21 mouse cellular contexts compared by ENCODE assay signal in genomic region chr9:108117143-108117542, GRCm38 (mm10). TPM values are rescaled to one million over a fixed set of nuclear protein-coding genes. Genes with fewer than 3 reads are reported as not detected.
DNase-seq lines count a peak whose midpoint lies in the region; ATAC-seq and TF ChIP-seq lines count a peak whose summit lies in the region.
"Had no signal": no experiment of that assay in that cellular context is flagged by ENCODE, and none has a peak within 500 bp of the region (broad histone marks: within the 10 kb centered on the region; RNA-seq: fewer than 3 reads in every experiment).

No protein-coding gene starts in this region.

- ATAC-seq in forebrain, embryonic 11.5 days (replicated peaks; ENCODE audit: low FRiP score), result no peak
- ATAC-seq in stomach, postnatal 0 days (ENCODE audit: low FRiP score, low TSS enrichment), result no peak
- ATAC-seq: CD4-positive, CD25-positive, alpha-beta regulatory T cell, adult 4 months; forebrain, embryonic 13.5 days had no signal

- peaks cover 6% of the 10 kb centered on the region; the same call in 1 of the 2 replicates for H3K9me3 ChIP-seq in forebrain, embryonic 10.5 days
- H3K9me3 ChIP-seq in forebrain, embryonic 11.5 days (ENCODE audit: control insufficient read depth, low read length), result no peaks in the 10 kb centered on the region
- no peaks in the 10 kb centered on the region for H3K9me3 ChIP-seq in limb, embryonic 10.5 days (replicated peaks)
- H3K9me3 ChIP-seq in stomach, postnatal 0 days (ENCODE audit: control insufficient read depth, low read length), result no peaks in the 10 kb centered on the region
- H3K9me3 ChIP-seq: forebrain, embryonic 13.5 days; G1E; megakaryocyte, embryonic 14.5 days had no signal

- 63% methylated on average over 4 of the region's 4 CpGs for WGBS in forebrain, embryonic 10.5 days
- WGBS in forebrain, embryonic 11.5 days, result 65% methylated on average over 4 of the region's 4 CpGs
- WGBS in limb, embryonic 10.5 days, result 70% methylated on average over 4 of the region's 4 CpGs
- 57% methylated on average over 4 of the region's 4 CpGs for WGBS in stomach, postnatal 0 days

- no peak overlapping the region for H3K9ac ChIP-seq in forebrain, embryonic 11.5 days (ENCODE audit: low read length)
- no peak overlapping the region for H3K9ac ChIP-seq in stomach, postnatal 0 days (ENCODE audit: low read length)
- H3K9ac ChIP-seq: forebrain, embryonic 13.5 days had no signal

- H3K27me3 ChIP-seq in forebrain, embryonic 10.5 days (ENCODE audit: poor library complexity, severe bottlenecking), result peaks cover 48% of the 10 kb centered on the region
- H3K27me3 ChIP-seq in forebrain, embryonic 11.5 days (ENCODE audit: control insufficient read depth, insufficient read depth, low read length), result no peaks in the 10 kb centered on the region
- H3K27me3 ChIP-seq in limb, embryonic 10.5 days (ENCODE audit: low read depth, poor library complexity, severe bottlenecking), result peaks cover 48% of the 10 kb centered on the region
- H3K27me3 ChIP-seq in stomach, postnatal 0 days (ENCODE audit: control insufficient read depth, insufficient read depth, low read length), result no peaks in the 10 kb centered on the region
- H3K27me3 ChIP-seq: forebrain, embryonic 13.5 days had no signal

- intact Hi-C loops in left cerebral cortex, adult 2 months (cut with DNase I), result no loop called here

- TF ChIP-seq EP300 in stomach, postnatal 0 days (optimal IDR thresholded peaks at IDR 0.05), result no peak

- H3K27ac ChIP-seq in forebrain, embryonic 10.5 days, result peak overlapping the region; percentile 45; the same call in 1 of the 2 replicates
- H3K27ac ChIP-seq in forebrain, embryonic 11.5 days (ENCODE audit: low read depth, low read length), result no peak overlapping the region
- H3K27ac ChIP-seq in left cerebral cortex, adult 2 months, result peak overlapping the region; percentile 61
- peak overlapping the region; percentile 51; the same call in 1 of the 2 replicates for H3K27ac ChIP-seq in limb, embryonic 10.5 days
- H3K27ac ChIP-seq in stomach, postnatal 0 days (replicated peaks), result no peak overlapping the region
- H3K27ac ChIP-seq: forebrain, embryonic 13.5 days had no signal

- TF ChIP-seq CTCF in left cerebral cortex, adult 2 months (IDR thresholded peaks at IDR 0.05), result no peak
- TF ChIP-seq CTCF in stomach, postnatal 0 days (IDR thresholded peaks at IDR 0.05; ENCODE audit: low read depth), result no peak

- DNase-seq in forebrain, embryonic 10.5 days (ENCODE audit: extremely low spot score, low spot score), result no peak
- DNase-seq in forebrain, embryonic 11.5 days (ENCODE audit: low spot score), result no peak
- DNase-seq in left cerebral cortex, adult 2 months (ENCODE audit: extremely low spot score in 1 of 2, low spot score in 2 of 2), result no peak
- no peak for DNase-seq in left cerebral cortex, adult 11 months (ENCODE audit: low spot score)
- DNase-seq in adrenal gland, postnatal 14 days, result peak; percentile 83
- DNase-seq in limb, embryonic 10.5 days (ENCODE audit: low spot score), result no peak
- DNase-seq in stomach, postnatal 0 days (ENCODE audit: low spot score), result no peak
- DNase-seq in left cerebral cortex, adult 18-20 months (ENCODE audit: low spot score in 2 of 2), result no peak
- DNase-seq: cerebellum, adult 2 months; kidney, adult 11 months; kidney, postnatal 10 days; thymus, postnatal 36 days had no signal

- H3K4me1 ChIP-seq in forebrain, embryonic 10.5 days, result peaks cover 17% of the 10 kb centered on the region
- H3K4me1 ChIP-seq in forebrain, embryonic 11.5 days (replicated peaks; ENCODE audit: control insufficient read depth, insufficient read depth, low read length), result no peaks in the 10 kb centered on the region
- H3K4me1 ChIP-seq in limb, embryonic 10.5 days, result peaks cover 15% of the 10 kb centered on the region
- H3K4me1 ChIP-seq in stomach, postnatal 0 days (replicated peaks; ENCODE audit: control insufficient read depth, insufficient read depth), result peaks cover 3% of the 10 kb centered on the region; the same call in 1 of the 2 replicates
- H3K4me1 ChIP-seq: forebrain, embryonic 13.5 days had no signal

- peaks cover 30% of the 10 kb centered on the region for H3K36me3 ChIP-seq in forebrain, embryonic 10.5 days (replicated peaks)
- H3K36me3 ChIP-seq in forebrain, embryonic 11.5 days (ENCODE audit: control insufficient read depth, insufficient read depth, low read length), result no peaks in the 10 kb centered on the region; the same call in 1 of the 2 replicates
- H3K36me3 ChIP-seq in limb, embryonic 10.5 days, result no peaks in the 10 kb centered on the region
- no peaks in the 10 kb centered on the region for H3K36me3 ChIP-seq in stomach, postnatal 0 days (ENCODE audit: control insufficient read depth, insufficient read depth, low read length)

- H3K4me2 ChIP-seq in forebrain, embryonic 11.5 days (ENCODE audit: low read depth, low read length, severe bottlenecking), result no peak overlapping the region
- no peak overlapping the region for H3K4me2 ChIP-seq in stomach, postnatal 0 days (replicated peaks; ENCODE audit: low read depth)
- H3K4me2 ChIP-seq: forebrain, embryonic 13.5 days had no signal

- H3K4me3 ChIP-seq in forebrain, embryonic 10.5 days, result no peak overlapping the region
- H3K4me3 ChIP-seq in forebrain, embryonic 11.5 days (ENCODE audit: low read depth, low read length), result no peak overlapping the region
- H3K4me3 ChIP-seq in left cerebral cortex, adult 2 months, result no peak overlapping the region
- H3K4me3 ChIP-seq in limb, embryonic 10.5 days, result no peak overlapping the region
- no peak overlapping the region for H3K4me3 ChIP-seq in stomach, postnatal 0 days (ENCODE audit: low read depth, low read length)
- H3K4me3 ChIP-seq: forebrain, embryonic 13.5 days; megakaryocyte, embryonic 14.5 days had no signal

RNA-seq across cellular contexts. Expression of gene Apeh, which starts 22.7 kb away (rescaled TPM):
- polyA plus RNA-seq in forebrain, embryonic 10.5 days (2016; fragmentation: Nextera tagmentation; extraction: Ambion mirVana), result 74.1 and 79.4 TPM in 2 replicates
- polyA plus RNA-seq in forebrain, embryonic 11.5 days (2014; fragmentation: Nextera tagmentation; extraction: Ambion mirVana), result 53.3 and 61.5 TPM in 2 replicates
- total RNA-seq in left cerebral cortex, adult 2 months (2021), result 10 to 100 TPM; 31.0 to 31.8 TPM
- total RNA-seq in adrenal gland, postnatal 14 days (2021), result 76.2 and 76.5 TPM in 2 replicates
- 70.8 and 76.2 TPM in 2 replicates for polyA plus RNA-seq in limb, embryonic 10.5 days (2016; fragmentation: Nextera tagmentation; extraction: Ambion mirVana)
- polyA plus RNA-seq in stomach, postnatal 0 days (2015; fragmentation: Nextera tagmentation; extraction: Ambion mirVana), result 35.4 and 38.4 TPM in 2 replicates
- total RNA-seq in left cerebral cortex, adult 18-20 months (2021), result 10 to 100 TPM; 29.2 to 32.2 TPM

RNA-seq across cellular contexts. Expression of gene Rnf123, which starts 34.0 kb away (rescaled TPM):
- 32.8 and 36.2 TPM in 2 replicates for polyA plus RNA-seq in forebrain, embryonic 10.5 days (2016; fragmentation: Nextera tagmentation; extraction: Ambion mirVana)
- 34.7 and 37.0 TPM in 2 replicates for polyA plus RNA-seq in forebrain, embryonic 11.5 days (2014; fragmentation: Nextera tagmentation; extraction: Ambion mirVana)
- 100 to 1,000 TPM; 107 to 108 TPM for total RNA-seq in left cerebral cortex, adult 2 months (2021)
- total RNA-seq in adrenal gland, postnatal 14 days (2021), result 54.2 and 66.6 TPM in 2 replicates
- 31.8 and 37.5 TPM in 2 replicates for polyA plus RNA-seq in limb, embryonic 10.5 days (2016; fragmentation: Nextera tagmentation; extraction: Ambion mirVana)
- polyA plus RNA-seq in stomach, postnatal 0 days (2015; fragmentation: Nextera tagmentation; extraction: Ambion mirVana), result 13.8 and 15.7 TPM in 2 replicates
- 10 to 100 TPM; 83.8 to 86.7 TPM for total RNA-seq in left cerebral cortex, adult 18-20 months (2021)

RNA-seq across cellular contexts. Expression of gene Mst1, which starts 36.9 kb away (rescaled TPM):
- polyA plus RNA-seq in forebrain, embryonic 10.5 days (2016; fragmentation: Nextera tagmentation; extraction: Ambion mirVana), result 0.73 and 0.81 TPM in 2 replicates
- polyA plus RNA-seq in forebrain, embryonic 11.5 days (2014; fragmentation: Nextera tagmentation; extraction: Ambion mirVana), result 0.28 and 0.56 TPM in 2 replicates
- total RNA-seq in left cerebral cortex, adult 2 months (2021), result not detected
- 1.4 and 20.2 TPM in 2 replicates for total RNA-seq in adrenal gland, postnatal 14 days (2021)
- polyA plus RNA-seq in limb, embryonic 10.5 days (2016; fragmentation: Nextera tagmentation; extraction: Ambion mirVana), result 0.54 and 0.74 TPM in 2 replicates
- polyA plus RNA-seq in stomach, postnatal 0 days (2015; fragmentation: Nextera tagmentation; extraction: Ambion mirVana), result 4.4 and 4.8 TPM in 2 replicates
- total RNA-seq in left cerebral cortex, adult 18-20 months (2021), result not detected
- total RNA-seq: common myeloid progenitor, adult 5-6 weeks; hematopoietic stem cell, adult 5-6 weeks; layer of hippocampus, adult 8-10 months; midbrain, postnatal 0 days had no signal
- polyA plus RNA-seq: forebrain, embryonic 13.5 days; heart, embryonic 14.5 days; midbrain, postnatal 0 days had no signal

Comparison
In these comparisons a context has a peak if more than half of its experiments do, and no peak if none do; other contexts are left out.
1. H3K27ac ChIP-seq: peak in forebrain, embryonic 10.5 days (single experiment), left cerebral cortex, adult 2 months (single experiment) and limb, embryonic 10.5 days (single experiment); none in forebrain, embryonic 11.5 days (single experiment) and stomach, postnatal 0 days (single experiment).